Mouse (Mus musculus): ENCODE measurements around the gene Itga5. TPM values are rescaled to one million over a fixed set of nuclear protein-coding genes. Genes with fewer than 3 reads are reported as not detected.

Itga5 gene
- polyA plus RNA-seq, 2 experiments from 2014 or later = 1.3 to 2.2 TPM

Other genes with a start within 250 kb of the Itga5 start
- 1 to 10 TPM; 4.0 to 5.8 TPM for gene Smug1, start 199.7 kb downstream of the Itga5 start, polyA plus RNA-seq (2017; shearing (Covaris generic))
- gene Cbx5, start 126.9 kb downstream of the Itga5 start, polyA plus RNA-seq (2017; shearing (Covaris generic)) = 10 to 100 TPM; 30.9 to 34.2 TPM
- 100 to 1,000 TPM; 335 to 345 TPM for gene Hnrnpa1, start 126.3 kb downstream of the Itga5 start, polyA plus RNA-seq (2017; shearing (Covaris generic))
- 1 to 10 TPM; 1.2 TPM for gene Nfe2, start 108.4 kb downstream of the Itga5 start, polyA plus RNA-seq (2017; shearing (Covaris generic))
- 100 to 1,000 TPM; 231 to 266 TPM for gene Copz1, start 94.0 kb downstream of the Itga5 start, polyA plus RNA-seq (2017; shearing (Covaris generic))
- gene Gpr84, start 56.2 kb downstream of the Itga5 start, polyA plus RNA-seq (2017; shearing (Covaris generic)) = not detected
- not detected for gene Zfp385a, start 26.7 kb downstream of the Itga5 start, polyA plus RNA-seq (2017; shearing (Covaris generic))
- not detected for gene Gtsf1, start 63.7 kb upstream of the Itga5 start, polyA plus RNA-seq (2017; shearing (Covaris generic))
- gene Gtsf2, start 81.7 kb upstream of the Itga5 start, polyA plus RNA-seq (2017; shearing (Covaris generic)) = not detected
- gene Nckap1l, start 87.0 kb upstream of the Itga5 start, polyA plus RNA-seq (2017; shearing (Covaris generic)) = 10 to 100 TPM; 65.6 to 80.2 TPM
- gene Pde1b, start 136.3 kb upstream of the Itga5 start, polyA plus RNA-seq (2017; shearing (Covaris generic)) = 1 to 10 TPM; 2.5 to 4.2 TPM
- gene Ppp1r1a, start 171.2 kb upstream of the Itga5 start, polyA plus RNA-seq (2017; shearing (Covaris generic)) = under 1 TPM in 1 of 2 experiments, not detected in 1; 0.74 TPM
- gene Glycam1, start 198.3 kb upstream of the Itga5 start, polyA plus RNA-seq (2017; shearing (Covaris generic)) = not detected

Data from activated CD4-positive, CD25-positive, alpha-beta regulatory T cell, adult 4 months (primary cell).